Mouse (Mus musculus) 416B (cell line): ENCODE results near the gene Rab43.

ENCODE experiments used
- DNase-seq: peaks from one replicate; pipeline ENCODE4 v3.0.0; 2011; ENCODE audit warnings: low read depth

Gene Rab43

DNA sequence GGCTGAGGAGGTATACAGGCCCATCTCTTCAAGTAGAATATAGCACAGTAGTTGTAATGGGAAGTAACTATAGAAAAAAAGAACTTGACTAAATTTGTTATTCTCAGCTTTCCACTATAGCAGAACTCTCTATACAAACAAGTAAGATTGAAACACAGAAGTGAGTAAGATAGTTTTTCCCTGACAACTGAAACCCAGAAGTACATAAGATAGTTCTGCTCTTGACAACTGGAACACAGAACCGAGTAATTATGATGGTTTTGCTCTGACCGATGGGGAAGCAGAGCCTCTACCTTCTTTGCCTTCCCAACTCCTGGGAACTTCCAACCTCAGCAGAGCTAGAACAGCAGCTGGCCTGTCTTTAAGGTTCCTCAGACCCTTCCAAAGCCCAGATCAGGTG lies 2.8 kb downstream of the Rab43 start:
- DNase-seq = no peak

DNA sequence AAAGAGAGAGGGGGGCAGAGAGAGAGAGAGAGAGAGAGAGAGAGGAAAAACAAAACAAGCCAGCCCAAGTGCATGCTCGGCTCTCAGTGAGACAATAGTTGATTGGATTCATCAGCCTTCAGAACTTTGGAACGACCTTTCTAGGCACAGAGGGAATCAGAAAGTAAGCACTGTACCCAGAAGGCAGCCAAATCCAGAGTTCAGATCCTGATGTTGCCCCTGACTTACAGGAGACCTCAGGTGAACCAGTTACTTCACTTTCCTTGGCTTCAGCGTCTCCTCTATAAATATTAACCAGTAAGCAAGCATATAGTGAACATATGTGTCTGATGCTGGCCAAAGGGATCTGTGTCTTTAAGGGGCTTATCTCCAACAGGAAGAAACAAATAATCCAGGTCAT lies 3.4 kb downstream of the Rab43 start:
- no peak for DNase-seq

DNA sequence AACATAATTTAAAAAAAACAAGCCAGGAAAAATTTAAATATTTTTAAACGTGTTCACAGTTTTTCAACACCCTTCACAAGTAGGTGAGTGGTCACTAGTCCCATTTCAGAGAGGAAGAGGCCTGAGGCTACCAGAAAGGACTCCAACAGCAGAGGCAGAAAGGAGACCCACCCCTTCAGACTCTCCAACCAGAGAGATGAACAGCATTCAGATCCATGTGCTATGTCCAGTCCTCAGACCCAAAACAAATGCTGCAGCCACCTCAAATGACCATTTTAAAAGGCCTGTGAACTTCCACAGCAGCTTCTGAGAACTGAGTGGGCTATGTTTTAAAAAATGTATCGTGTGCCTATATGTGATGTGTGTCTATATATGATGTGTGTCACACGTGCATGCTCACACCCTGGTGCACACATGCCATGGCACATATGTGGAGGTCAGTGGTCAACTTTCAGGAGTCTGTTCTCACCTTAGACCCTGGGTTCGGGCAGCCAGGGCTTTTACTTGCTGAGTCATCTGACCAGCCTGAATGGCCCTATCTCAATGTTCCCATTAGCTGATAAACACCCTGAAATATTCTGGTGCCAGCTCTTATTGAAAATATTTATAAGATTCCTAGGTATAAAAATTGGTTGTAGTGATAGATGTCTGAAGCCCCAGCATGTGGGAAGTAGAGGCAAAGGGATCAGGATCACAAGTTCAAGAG lies 4.1 kb downstream of the Rab43 start:
- DNase-seq = no peak

DNA sequence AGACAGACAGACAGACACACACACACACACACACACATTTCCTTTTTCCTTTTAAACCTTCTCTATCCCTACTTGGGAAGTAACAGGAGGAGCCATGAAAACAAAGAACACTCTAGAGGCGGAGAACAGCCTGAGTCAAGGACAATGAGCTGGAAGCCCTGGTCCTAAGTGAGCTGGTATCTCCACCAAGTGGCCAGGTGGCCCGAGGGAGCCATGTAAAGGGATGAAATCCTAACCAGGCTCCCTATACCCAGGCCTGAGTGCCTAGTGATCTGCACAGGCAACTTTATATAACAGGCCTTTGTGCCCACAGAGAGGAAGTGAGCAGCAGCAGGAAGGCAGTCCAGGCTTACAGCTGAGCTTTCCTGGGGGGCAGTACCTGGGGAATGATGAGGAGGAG lies 5.1 kb downstream of the Rab43 start:
- peak; percentile 39 for DNase-seq

DNA sequence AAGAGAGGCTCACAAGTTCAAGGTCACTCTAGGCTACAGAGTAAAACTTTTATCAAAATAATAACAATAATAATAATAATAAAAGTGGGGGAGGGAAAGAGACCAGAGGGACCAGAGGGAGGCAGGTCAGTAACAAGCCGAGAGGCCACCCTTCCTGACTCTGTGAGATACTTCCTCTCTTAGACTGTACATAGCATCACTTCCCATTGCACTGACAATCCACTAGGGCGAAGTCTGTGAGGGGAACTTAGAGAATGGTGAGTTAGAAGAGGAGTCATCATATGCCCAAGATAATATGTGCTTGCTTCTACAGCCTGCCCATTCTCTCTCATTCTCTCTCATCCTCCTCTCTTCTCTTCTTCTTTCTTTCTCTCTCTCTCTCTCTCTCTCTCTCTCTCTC lies 5.9 kb downstream of the Rab43 start:
- peak; percentile 73 for DNase-seq

DNA sequence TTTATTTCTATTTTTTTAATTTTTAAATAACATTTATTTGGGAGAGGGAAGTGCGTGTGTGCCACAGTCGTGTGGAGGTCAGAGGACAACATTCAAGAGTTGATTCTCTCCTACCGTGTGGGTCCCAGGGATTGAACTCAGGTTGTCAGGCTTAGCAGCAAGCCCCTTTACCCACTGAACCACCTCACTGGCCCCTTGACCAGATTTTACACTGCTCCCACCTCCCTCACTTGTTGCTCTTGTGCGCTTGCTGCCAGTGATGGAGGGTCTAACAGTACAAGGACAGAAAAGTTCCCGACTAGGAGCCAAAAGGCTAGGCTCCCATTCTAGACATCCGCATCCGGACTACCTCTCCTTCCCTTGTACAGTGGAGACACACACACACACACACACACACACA lies 6.5 kb downstream of the Rab43 start:
- no peak for DNase-seq

DNA sequence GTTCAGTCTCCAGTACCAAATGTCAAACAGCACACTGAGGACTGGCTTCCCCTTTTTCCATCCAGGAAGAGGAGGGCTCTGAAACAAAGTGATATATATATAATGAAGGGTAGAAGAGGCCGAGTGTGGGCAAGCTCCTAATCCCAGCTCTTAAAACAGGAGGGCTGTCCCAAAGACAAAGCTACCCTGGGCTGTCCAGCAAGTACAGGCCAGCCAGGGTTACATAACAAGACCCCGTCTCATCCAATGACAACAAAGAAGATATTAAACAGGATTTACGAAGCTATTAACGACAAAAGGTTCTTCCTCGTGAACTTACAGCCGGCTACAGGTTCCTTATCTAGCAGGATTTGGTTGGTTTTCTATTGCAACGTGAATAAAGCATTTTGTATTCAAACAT lies 7.1 kb downstream of the Rab43 start:
- no peak for DNase-seq

DNA sequence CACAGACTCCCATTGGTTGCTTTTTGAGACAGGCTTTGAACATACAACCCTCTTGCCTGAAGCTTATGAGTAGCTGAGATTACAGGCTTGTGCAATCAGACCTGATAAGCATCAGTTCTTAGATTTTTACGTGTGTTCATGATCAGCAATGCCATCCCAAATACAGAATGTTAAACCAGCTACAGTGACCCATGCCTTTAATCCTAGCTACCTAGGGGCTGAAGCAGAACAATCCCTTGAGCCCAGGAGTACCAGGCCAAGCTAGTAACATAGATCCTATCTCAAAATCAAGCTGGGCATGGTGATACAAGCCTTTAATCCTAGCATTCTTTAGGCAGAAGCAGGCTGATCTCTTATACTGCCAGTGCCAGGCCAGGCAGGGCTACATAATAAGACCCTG lies 7.9 kb downstream of the Rab43 start:
- DNase-seq = no peak

DNA sequence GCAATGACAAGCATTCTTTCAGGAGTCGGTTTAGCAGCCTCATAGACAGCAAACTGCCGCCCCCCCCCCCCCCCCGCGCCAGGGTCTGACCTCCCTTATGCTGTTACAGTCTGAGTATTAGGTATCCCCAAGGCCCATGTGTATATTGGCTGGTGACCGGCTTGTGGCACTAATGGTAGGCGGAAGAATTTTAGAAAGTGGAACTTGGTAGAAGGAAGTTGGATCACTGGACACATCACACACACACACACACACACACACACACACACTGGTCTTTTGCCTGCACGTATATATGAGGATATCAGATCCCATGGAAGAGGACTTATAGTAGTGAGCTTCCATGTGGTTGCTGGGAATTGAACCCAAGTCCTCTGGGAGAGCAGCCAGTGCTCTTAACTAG lies 9.5 kb downstream of the Rab43 start:
- no peak for DNase-seq

DNA sequence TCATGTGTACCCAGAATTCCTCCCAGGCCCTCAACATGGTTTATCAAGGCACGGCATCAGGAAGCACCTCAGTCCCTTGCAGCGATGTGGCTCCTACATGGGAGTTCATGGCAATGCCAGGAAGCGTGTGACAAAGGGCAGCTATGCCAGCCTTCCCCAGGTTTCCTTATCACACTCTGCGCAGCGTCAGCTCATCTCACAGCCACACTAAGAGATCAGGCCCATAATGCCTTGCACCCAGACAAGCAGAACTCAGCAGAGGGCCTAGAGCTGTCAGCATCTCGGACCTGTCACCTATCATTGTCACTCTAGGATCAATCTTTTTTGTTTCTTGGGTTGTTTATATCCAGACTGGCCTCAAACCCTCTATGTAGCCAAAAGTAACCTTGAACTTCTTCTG lies 12.4 kb downstream of the Rab43 start:
- no peak for DNase-seq

DNA sequence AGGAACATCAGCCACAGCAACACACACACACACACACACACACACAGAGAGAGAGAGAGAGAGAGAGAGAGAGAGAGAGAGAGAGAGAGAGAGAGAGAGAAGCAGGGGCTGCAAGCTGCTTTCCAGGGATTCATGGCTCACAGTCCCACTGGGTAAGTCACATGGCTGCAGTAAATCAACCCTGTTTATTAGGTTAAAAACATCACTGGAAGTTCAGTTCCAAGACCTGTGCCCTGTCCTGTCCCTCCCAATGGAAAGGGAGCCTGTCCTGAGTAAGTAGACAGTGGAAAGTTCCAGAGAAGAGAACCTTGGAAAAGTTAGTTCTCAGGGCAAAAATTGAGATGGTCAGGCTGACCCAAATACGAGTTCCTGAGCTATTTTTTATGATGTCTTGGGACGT lies 14.6 kb downstream of the Rab43 start:
- DNase-seq = no peak

DNA sequence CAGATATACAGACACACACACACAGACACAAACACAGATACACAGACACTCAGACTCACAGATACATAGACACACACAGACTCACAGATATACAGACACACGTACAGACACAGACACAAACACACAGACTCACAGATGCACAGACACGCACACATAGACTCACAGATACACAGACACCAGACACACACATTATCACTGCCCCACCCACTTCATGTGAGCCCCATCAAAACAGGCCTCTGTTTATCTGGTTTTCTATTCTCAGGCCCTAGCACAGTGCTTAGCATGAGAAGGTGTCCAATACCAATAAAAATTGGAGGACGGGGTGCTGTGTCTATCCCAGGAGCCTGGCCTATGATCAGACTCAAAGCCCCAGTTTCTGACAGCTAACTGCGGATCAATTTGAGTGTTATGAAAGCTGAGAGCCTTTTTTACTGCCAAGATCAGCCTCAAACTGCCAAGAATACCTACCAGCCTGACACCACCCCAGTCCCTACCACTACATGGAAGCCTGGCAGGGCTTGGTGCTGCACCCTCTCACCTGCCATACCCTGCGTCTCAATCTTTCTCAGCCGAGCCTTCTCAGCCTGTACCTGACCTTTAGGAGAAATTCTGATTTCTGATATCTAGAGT lies 15.6 kb downstream of the Rab43 start:
- DNase-seq = no peak

DNA sequence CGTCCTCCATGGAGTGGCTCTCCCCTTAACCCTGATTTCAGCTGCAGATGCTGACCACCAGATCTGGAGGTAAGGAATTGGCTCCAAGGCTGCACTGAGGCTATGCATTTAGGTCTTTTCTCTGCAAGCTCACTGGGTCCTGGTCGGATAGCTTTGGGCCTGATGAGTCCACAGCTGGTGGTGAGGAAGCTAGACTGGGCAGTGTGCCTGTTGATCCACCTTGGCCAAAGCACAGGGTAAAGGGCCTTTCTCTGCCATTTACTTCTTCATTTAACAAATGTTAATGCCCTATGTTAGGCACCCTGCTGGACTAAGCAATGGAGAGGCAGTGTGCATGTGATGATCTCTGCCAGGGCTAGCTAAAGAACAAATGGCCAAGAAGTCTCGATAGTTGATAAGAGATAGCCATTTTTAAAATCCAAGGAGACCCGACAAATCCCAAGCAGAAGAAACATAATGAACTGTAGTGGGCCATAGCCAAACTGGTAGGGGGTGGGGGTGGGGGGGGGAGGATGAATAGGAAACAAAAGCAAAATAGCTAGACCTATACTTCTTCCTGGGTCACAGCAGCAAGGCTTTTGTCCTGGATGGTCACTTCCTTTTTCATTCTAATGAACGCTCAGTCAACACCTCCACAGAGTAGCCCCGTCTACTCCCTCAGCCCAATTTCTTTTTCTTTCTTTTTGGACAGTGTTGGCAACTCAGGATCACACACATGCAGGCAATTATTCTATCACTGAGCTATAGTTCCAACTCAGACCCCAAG lies 16.4 kb downstream of the Rab43 start:
- DNase-seq = no peak

DNA sequence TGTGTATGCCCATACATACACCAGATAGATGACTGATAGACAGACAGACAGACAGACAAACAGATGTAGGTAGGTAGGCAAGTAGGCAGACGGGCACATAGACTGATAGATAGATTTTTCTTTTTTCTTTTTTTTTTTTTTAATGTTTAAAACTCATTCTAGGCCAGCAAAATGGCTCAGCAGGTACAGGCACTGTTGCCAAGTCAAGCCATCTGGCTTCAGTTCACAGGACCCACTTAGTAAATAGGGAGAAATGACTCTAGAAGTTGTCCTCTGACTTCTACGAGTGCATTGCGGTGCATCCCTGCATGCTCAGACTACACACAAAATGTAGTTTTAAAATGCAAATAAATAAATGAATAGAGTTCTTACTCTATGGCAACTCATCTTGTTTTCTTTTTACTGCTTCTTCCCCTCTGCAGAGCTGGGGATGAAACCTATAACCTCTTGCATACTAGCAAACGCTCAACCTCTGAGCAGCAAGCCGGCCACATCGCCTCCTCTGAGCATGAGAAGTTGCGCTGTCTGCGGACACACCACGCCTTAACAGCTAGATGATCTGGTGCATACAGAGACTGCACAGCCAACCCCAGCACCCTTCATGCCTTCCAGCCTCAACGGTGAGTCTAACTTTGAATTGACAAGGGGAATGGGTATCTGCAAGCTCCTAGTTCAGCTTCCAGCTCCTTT lies 18.0 kb downstream of the Rab43 start:
- no peak for DNase-seq

DNA sequence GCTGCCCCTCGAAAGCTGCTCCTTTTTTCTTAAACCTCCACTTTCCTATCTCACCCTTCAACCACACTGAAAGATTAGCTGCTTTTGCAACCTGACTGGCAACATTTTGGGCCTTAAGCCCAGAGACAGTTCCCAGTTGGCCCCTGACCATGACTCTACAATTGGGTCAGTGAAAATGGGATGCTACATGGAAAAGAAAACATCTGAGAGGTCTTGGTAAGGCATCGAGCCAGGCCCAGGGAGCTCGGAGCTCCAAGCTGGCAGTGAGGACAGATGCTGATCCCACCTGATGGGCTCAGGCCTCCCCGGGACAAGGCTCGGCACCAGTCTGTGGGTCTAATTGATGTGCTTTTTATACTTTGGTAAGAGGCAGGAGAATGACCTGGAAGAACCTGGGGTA lies 20.1 kb downstream of the Rab43 start:
- DNase-seq = no peak

DNA sequence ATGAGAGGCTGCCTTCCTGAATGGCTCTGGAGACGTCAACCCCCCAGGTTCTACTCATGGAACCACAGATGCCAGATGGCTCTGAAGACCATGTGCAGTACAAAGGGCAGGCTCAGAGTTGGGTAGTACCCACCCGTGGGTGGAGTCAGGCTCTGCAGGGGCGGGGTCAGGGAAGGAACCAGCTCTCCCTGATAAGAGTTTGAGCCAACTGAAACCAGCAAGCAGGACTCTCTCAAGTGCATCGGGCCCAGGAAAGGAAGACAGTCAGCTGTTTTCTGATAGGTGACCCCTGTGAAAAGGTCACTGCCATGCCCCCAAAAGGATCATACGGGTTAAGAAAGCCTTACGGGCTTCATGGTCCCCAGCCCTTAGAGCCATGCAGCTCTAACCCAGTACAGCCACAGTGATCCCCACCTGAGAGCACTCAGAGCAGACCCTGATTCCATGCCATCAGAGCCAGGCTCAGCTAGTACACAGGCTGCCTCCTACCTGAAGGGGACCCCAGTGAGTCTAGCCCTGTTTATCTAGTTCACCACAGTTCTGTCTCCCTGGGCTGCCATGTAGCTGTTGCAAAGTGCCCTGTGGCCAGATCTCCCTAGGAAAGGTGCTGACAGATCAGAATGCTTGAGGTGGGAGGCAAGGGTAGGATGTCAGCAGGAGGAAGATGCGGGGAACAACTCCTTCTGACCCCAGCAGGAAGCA lies 21.0 kb downstream of the Rab43 start:
- DNase-seq = peak; percentile 81

DNA sequence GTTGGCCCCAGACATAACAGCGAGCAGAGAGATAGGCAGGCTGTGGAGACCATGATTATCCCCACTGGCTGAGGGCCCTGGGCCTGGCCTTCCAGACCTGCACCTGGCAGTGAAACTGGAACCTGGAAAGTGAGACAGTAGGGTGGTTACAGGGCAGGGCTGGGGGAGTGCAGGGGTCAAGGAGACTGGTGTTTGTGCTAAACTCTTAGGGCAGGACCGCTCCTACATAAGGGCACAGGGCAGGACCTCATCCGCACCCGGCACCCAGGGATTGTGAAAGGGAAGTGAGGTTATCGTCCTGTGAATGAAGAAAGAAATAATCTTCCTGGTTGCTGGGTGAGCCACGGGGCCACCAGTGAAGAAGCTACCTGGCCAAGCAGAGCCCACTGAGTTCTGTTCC lies 22.2 kb downstream of the Rab43 start:
- DNase-seq = no peak

DNA sequence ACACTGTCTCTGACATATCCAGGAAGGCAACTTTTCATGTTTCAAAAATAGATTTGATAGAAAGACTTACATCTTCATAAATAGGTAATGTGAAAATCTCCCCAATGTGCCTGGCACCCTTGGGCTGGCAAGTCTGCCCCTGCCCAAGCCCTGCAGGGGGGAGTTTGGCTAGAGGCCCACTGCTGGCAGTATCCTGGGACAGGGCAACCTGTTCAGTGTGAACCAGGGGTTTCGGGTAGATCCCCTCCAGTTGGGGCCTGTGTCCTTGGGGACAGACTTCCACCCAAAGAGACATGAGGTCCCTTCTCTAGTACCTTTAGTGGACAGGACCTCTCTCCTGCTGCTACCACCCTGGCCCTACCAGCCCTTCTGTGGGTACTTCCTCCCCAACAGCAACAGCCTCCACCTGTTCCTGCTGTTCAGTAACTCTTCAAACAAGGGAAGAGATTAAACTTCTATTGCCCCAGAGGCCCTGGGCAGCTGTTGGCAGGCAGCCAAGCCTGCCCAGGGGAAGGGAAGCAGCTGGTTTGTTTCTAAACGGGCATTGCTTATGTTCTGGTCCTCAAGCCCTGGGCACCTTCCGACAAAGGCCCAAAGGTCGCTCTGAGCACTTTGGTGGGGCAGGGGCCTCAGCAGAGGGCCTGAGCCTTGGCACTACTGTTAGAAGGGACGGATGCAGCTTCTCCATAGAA lies 22.9 kb downstream of the Rab43 start:
- DNase-seq = peak; percentile 94

DNA sequence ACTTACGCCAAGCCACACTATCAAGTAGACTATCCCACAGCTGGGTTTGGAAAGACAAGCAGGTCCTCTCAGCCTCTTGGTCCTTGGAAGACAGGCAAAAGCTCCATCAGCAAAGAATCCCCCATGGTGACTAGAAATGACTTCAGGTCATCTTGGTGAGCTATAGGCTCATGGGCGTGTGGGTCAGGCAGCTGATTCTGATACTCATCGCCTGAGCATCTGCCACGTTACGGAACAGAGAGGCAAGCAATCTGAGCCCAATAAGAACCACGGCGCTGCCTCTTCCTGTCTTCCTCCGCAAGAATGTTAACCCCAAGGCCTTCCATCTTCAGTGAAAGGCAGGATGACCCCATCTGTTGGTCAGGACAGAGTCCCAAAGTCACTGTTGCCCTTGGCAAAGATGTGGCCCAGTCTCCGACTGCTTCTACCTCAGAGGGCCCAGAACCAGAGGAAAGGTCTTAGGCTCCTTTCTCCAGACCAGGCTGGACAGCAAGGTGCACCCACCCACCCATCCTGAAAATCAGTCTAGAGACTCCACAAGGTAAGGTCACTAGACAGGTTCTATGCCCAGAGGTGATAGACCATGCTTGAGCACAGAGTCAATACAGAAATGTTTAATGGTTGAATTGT lies 23.6 kb downstream of the Rab43 start:
- DNase-seq = no peak

DNA sequence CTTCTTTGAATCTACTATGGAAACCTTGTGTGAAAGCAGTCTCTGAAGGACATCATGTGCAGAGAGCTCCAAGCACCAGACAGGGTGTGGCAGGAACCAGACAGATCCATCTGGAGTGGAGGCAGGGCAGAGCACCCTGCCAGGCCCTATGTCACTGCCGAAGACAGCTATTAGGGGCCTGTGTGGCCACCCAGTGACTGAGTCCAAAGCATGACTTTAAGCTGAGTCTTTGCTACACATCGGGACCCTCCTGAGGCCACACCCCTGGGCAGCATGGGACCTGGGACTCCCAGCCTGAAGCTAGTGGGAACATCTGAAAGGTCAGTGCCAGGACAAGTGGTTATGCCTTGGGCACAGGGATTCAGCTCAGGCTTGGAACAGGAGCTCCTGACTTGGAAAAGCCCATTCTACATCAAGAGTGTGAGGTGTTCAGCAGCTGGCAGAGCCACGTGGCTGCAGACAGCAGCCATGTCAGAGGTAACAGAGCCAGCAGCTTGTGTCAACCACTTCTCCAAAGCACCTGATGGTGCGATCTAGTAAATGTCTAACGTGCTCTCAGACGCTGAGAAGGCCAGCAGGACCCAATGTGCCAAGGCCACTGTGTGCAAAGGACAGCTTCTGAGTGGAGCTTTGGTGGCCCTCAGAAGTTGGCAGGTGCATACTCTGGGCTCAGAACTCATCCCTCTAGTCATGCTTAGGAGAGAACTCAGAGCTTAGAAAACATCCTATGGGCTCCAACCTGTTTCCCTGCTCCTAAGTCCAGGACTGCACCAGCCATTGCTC lies 24.7 kb downstream of the Rab43 start:
- no peak for DNase-seq
